Mouse (Mus musculus) MEL (cell line): Measurements from ENCODE around the gene Tmeff1. TPM values are rescaled to one million over a fixed set of nuclear protein-coding genes. Genes with fewer than 3 reads are reported as not detected.

Experiments used
- DNase-seq: peaks from one replicate; pipeline ENCODE4 v3.0.0; 2011; ENCODE audit warnings: low read depth, low spot score
- H3K27ac ChIP-seq: 2 replicates; pipeline ENCODE4 v1.5.1; 2012; ENCODE audit warnings: low read depth, mild to moderate bottlenecking, control low read depth, low read length, moderate library complexity; ENCODE audit not compliant: control insufficient read depth
- H3K27me3 ChIP-seq, 2 experiments: fragments of 150-350 bp in 1 of 2; sonication (generic) in 1 of 2; 2 replicates each; pipeline ENCODE4 v1.6.1; 2012; ENCODE audit warnings: low read length in 2 of 2, mild to moderate bottlenecking in 2 of 2, improper control_type of control experiment in 1 of 2, moderate library complexity in 1 of 2; ENCODE audit not compliant: insufficient read depth in 2 of 2, control insufficient read depth in 1 of 2
- H3K36me3 ChIP-seq, 2 experiments: 2 replicates each; pipeline ENCODE4 v1.6.1; 2012 to 2014; ENCODE audit warnings: low read length in 2 of 2, improper control_type of control experiment in 1 of 2, inconsistent platforms in 1 of 2, mild to moderate bottlenecking in 1 of 2; ENCODE audit not compliant: insufficient read depth in 2 of 2, control insufficient read depth in 1 of 2
- H3K4me1 ChIP-seq, 2 experiments: fragments of 150-350 bp in 1 of 2; sonication (generic) in 1 of 2; 2 replicates each; pipeline ENCODE4 v1.6.1; 2012; ENCODE audit warnings: low read length in 2 of 2, improper control_type of control experiment in 1 of 2, mild to moderate bottlenecking in 1 of 2; ENCODE audit not compliant: insufficient read depth in 2 of 2, control insufficient read depth in 1 of 2
- H3K4me3 ChIP-seq, 2 experiments: fragments of 150-350 bp in 1 of 2; sonication (generic) in 1 of 2; 2 replicates each; pipeline ENCODE4 v1.5.1; 2012; ENCODE audit warnings: low read depth in 2 of 2, low read length in 2 of 2, mild to moderate bottlenecking in 2 of 2, moderate library complexity in 2 of 2, control low read depth in 1 of 2, improper control_type of control experiment in 1 of 2; ENCODE audit not compliant: control insufficient read depth in 1 of 2, insufficient read depth in 1 of 2
- H3K79me2 ChIP-seq: 2 replicates; pipeline ENCODE4 v1.6.1; 2012; ENCODE audit warnings: mild to moderate bottlenecking, low read length, moderate library complexity; ENCODE audit not compliant: control insufficient read depth, poor library complexity, insufficient read depth
- H3K9ac ChIP-seq: 2 replicates; pipeline ENCODE4 v1.6.1; 2012; ENCODE audit warnings: low read depth, mild to moderate bottlenecking, control low read depth, low read length, moderate library complexity; ENCODE audit not compliant: control insufficient read depth, poor library complexity, severe bottlenecking
- H3K9me3 ChIP-seq: fragments of 150-350 bp; sonication (generic); replicated peaks from 2 replicates; pipeline ENCODE4 v1.6.1; 2012; ENCODE audit warnings: mild to moderate bottlenecking, low read length, improper control_type of control experiment, moderate library complexity; ENCODE audit not compliant: insufficient read depth
- BHLHE40 ChIP-seq: IDR thresholded peaks from 2 replicates; pipeline ENCODE4 v1.6.1; 2012; ENCODE audit warnings: low read depth, mild to moderate bottlenecking, inconsistent platforms, low read length, improper control_type of control experiment, borderline replicate concordance
- CHD2 ChIP-seq: IDR thresholded peaks from 2 replicates; pipeline ENCODE4 v1.6.1; 2011; ENCODE audit warnings: low read length, improper control_type of control experiment
- E2F4 ChIP-seq: IDR thresholded peaks from 2 replicates; pipeline ENCODE4 v1.6.1; 2011; ENCODE audit warnings: low read depth, low read length, improper control_type of control experiment, borderline replicate concordance
- ELF1 ChIP-seq: IDR thresholded peaks from 2 replicates; pipeline ENCODE4 v1.6.1; 2014; ENCODE audit warnings: low read depth, mild to moderate bottlenecking, inconsistent platforms, low read length, improper control_type of control experiment, moderate library complexity
- EP300 ChIP-seq, 2 experiments: IDR thresholded peaks; 2 replicates each; pipeline ENCODE4 v1.6.1; 2011; ENCODE audit warnings: improper control_type of control experiment in 2 of 2, low read length in 2 of 2, low read depth in 1 of 2, mild to moderate bottlenecking in 1 of 2
- ETS1 ChIP-seq: IDR thresholded peaks from 2 replicates; pipeline ENCODE4 v1.6.1; 2012; ENCODE audit warnings: low read depth, mild to moderate bottlenecking, inconsistent platforms, low read length, improper control_type of control experiment, moderate library complexity
- GABPA ChIP-seq: IDR thresholded peaks from 2 replicates; pipeline ENCODE4 v1.6.1; 2012; ENCODE audit warnings: low read depth, mild to moderate bottlenecking, inconsistent platforms, low read length, improper control_type of control experiment, moderate library complexity
- GATA1 ChIP-seq: IDR thresholded peaks from 2 replicates; pipeline ENCODE4 v1.6.1; 2011; ENCODE audit warnings: low read depth, low read length, improper control_type of control experiment
- JUND ChIP-seq: IDR thresholded peaks from 2 replicates; pipeline ENCODE4 v1.6.1; 2011; ENCODE audit warnings: low read depth, mild to moderate bottlenecking, improper control_type of control experiment, low read length
- MAFK ChIP-seq: IDR thresholded peaks from 2 replicates; pipeline ENCODE4 v1.6.1; 2011; ENCODE audit warnings: low read depth, mild to moderate bottlenecking, low read length, improper control_type of control experiment, borderline replicate concordance
- MAX ChIP-seq: IDR thresholded peaks from 2 replicates; pipeline ENCODE4 v1.6.1; 2011; ENCODE audit warnings: low read length, improper control_type of control experiment
- MAZ ChIP-seq: IDR thresholded peaks from 2 replicates; pipeline ENCODE4 v1.6.1; 2012; ENCODE audit warnings: low read depth, mild to moderate bottlenecking, inconsistent platforms, low read length, improper control_type of control experiment
- MEF2A ChIP-seq: IDR thresholded peaks from 2 replicates; pipeline ENCODE4 v1.6.1; 2014; ENCODE audit warnings: low read depth, mild to moderate bottlenecking, inconsistent platforms, low read length, improper control_type of control experiment; ENCODE audit not compliant: poor library complexity, insufficient replicate concordance, severe bottlenecking; ENCODE audit errors: extremely low read depth
- MXI1 ChIP-seq: IDR thresholded peaks from 2 replicates; pipeline ENCODE4 v1.6.1; 2011; ENCODE audit warnings: mild to moderate bottlenecking, low read depth, low read length, improper control_type of control experiment
- MYB ChIP-seq: IDR thresholded peaks from 2 replicates; pipeline ENCODE4 v1.6.1; 2011; ENCODE audit warnings: mild to moderate bottlenecking, low read depth, low read length, improper control_type of control experiment
- MYC ChIP-seq: IDR thresholded peaks from 2 replicates; pipeline ENCODE4 v1.6.1; 2011; ENCODE audit warnings: low read depth, mild to moderate bottlenecking, low read length, improper control_type of control experiment, moderate library complexity
- NELFE ChIP-seq: IDR thresholded peaks from 2 replicates; pipeline ENCODE4 v1.6.1; 2011; ENCODE audit warnings: low read depth, low read length, improper control_type of control experiment
- NRF1 ChIP-seq: IDR thresholded peaks from 2 replicates; pipeline ENCODE4 v1.6.1; 2014; ENCODE audit warnings: low read depth, mild to moderate bottlenecking, inconsistent platforms, low read length, improper control_type of control experiment, moderate library complexity; ENCODE audit not compliant: poor library complexity, insufficient read depth, severe bottlenecking
- POLR2AphosphoS5 ChIP-seq: IDR thresholded peaks from 2 replicates; pipeline ENCODE4 v1.6.1; 2012; ENCODE audit warnings: low read depth, borderline replicate concordance, mild to moderate bottlenecking, inconsistent platforms, low read length, moderate library complexity, mixed read lengths
- RAD21 ChIP-seq: IDR thresholded peaks from 2 replicates; pipeline ENCODE4 v1.6.1; 2011; ENCODE audit warnings: mild to moderate bottlenecking, low read depth, low read length, improper control_type of control experiment
- RCOR1 ChIP-seq: IDR thresholded peaks from 2 replicates; pipeline ENCODE4 v1.6.1; 2012; ENCODE audit warnings: low read depth, mild to moderate bottlenecking, inconsistent platforms, low read length, improper control_type of control experiment
- TAL1 ChIP-seq: IDR thresholded peaks from 2 replicates; pipeline ENCODE4 v1.6.1; 2012; ENCODE audit warnings: mild to moderate bottlenecking, inconsistent platforms, low read length, moderate library complexity, mixed read lengths
- USF2 ChIP-seq, 2 experiments: IDR thresholded peaks; 2 replicates each; pipeline ENCODE4 v1.6.1; 2011 to 2012; ENCODE audit warnings: improper control_type of control experiment in 2 of 2, low read length in 2 of 2, borderline replicate concordance in 1 of 2, inconsistent platforms in 1 of 2, low read depth in 1 of 2, mild to moderate bottlenecking in 1 of 2; ENCODE audit not compliant: insufficient read depth in 1 of 2
- ZC3H11A ChIP-seq: IDR thresholded peaks from 2 replicates; pipeline ENCODE4 v1.6.1; 2012; ENCODE audit warnings: low read depth, mild to moderate bottlenecking, inconsistent platforms, low read length, improper control_type of control experiment
- ZMIZ1 ChIP-seq: IDR thresholded peaks from 2 replicates; pipeline ENCODE4 v1.6.1; 2012; ENCODE audit warnings: low read depth, mild to moderate bottlenecking, inconsistent platforms, low read length, improper control_type of control experiment, moderate library complexity
- polyA plus RNA-seq, 2 experiments: library from polyadenylated mRNA; stranded (reverse) in 1 of 2; unstranded in 1 of 2; fragments of >175 nt in 1 of 2; fragments of >200 nt in 1 of 2; gene quantifications; 2 replicates each; pipeline versions ENCODE4 v1.2.1 to v1.2.4; 2012; ENCODE audit warnings: low replicate concordance in 2 of 2, low read depth in 1 of 2; ENCODE audit not compliant: insufficient read length in 2 of 2, insufficient read depth in 1 of 2, missing spikeins in 1 of 2
- total RNA-seq: library from RNA; depleted of rRNA; stranded (reverse); fragments of 300-350 nt; gene quantifications from 2 replicates; pipeline ENCODE4 v1.2.3, GENCODE M21; 2012

Tmeff1 gene
- total and polyA plus RNA-seq, 3 experiments: not detected

- H3K9me3 ChIP-seq: no peaks in the 10 kb centered on the region
- H3K4me3 ChIP-seq: no peak overlapping the region
- H3K27me3 ChIP-seq: no peaks in the 10 kb centered on the region
- no peak overlapping the region for H3K9ac ChIP-seq
- H3K79me2 ChIP-seq: no peaks in the 10 kb centered on the region
- H3K36me3 ChIP-seq: no peaks in the 10 kb centered on the region
- TF ChIP-seq E2F4 (no peak), MAFK (no peak), NELFE (no peak), POLR2AphosphoS5 (no peak), GABPA (no peak), EP300 (IDR thresholded peaks at IDR 0.05; ENCODE audit: low read depth in 1 of 2, low read length in 2 of 2) (no peak)
- H3K4me1 ChIP-seq: no peaks in the 10 kb centered on the region
- no peak overlapping the region for H3K27ac ChIP-seq
- DNase-seq: no peak
Measured at GRCm38 (mm10) chr4:48615483-48615882, 30.5 kb downstream of the Tmeff1 start.

DNA sequence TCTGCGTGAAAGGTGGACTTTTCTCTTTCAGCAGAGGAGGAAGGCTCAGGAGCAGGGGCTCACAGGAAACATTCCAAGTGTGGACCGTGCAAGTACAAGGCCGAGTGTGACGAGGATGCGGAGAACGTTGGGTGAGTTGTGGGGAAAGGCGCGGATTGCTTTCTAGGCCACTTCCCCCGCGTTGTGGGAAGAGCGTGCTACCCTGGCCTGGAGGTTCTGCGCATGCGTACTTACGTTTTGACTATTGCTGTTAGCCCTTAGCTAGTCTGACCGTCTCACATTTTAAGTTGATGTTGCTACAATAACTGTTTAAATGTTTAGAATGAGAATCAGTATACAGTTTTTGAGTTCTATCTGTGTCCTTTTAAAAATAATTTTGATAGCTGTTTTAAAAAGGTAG, 32.2 kb downstream of the Tmeff1 start:
- Histone ChIP-seq H3K9me3 (no peaks in the 10 kb centered on the region), H3K36me3 (no peaks in the 10 kb centered on the region), H3K4me1 (no peaks in the 10 kb centered on the region), H3K27me3 (no peaks in the 10 kb centered on the region), H3K9ac (no peak overlapping the region), H3K4me3 (no peak overlapping the region), H3K79me2 (no peaks in the 10 kb centered on the region), H3K27ac (no peak overlapping the region)
- TF ChIP-seq USF2 (IDR thresholded peaks at IDR 0.05; ENCODE audit: borderline replicate concordance in 1 of 2, insufficient read depth in 1 of 2, low read depth in 1 of 2, low read length in 2 of 2): no peak
- no peak for TF ChIP-seq MYB
- TF ChIP-seq CHD2: no peak
- TF ChIP-seq JUND: no peak
- TF ChIP-seq EP300 (IDR thresholded peaks at IDR 0.05; ENCODE audit: low read depth in 1 of 2, low read length in 2 of 2): no peak
- TF ChIP-seq MYC: no peak
- TF ChIP-seq E2F4: no peak
- no peak for TF ChIP-seq ZMIZ1
- TF ChIP-seq MAX: no peak
- DNase-seq: no peak

GRCm38 (mm10) chr4:48620121-48620520, 35.1 kb downstream of the Tmeff1 start:
- TF ChIP-seq RCOR1 (no peak), ELF1 (no peak), BHLHE40 (no peak), NRF1 (no peak), ETS1 (no peak), GATA1 (no peak), MEF2A (no peak), MXI1 (no peak), USF2 (IDR thresholded peaks at IDR 0.05; ENCODE audit: borderline replicate concordance in 1 of 2, insufficient read depth in 1 of 2, low read depth in 1 of 2, low read length in 2 of 2) (no peak), ZC3H11A (no peak), MAZ (no peak), RAD21 (no peak), CHD2 (no peak), TAL1 (no peak), MYC (no peak), EP300 (IDR thresholded peaks at IDR 0.05; ENCODE audit: low read depth in 1 of 2, low read length in 2 of 2) (no peak)
- no peak for DNase-seq
- Histone ChIP-seq H3K4me3 (no peak overlapping the region), H3K9me3 (no peaks in the 10 kb centered on the region), H3K36me3 (no peaks in the 10 kb centered on the region), H3K27me3 (no peaks in the 10 kb centered on the region), H3K4me1 (no peaks in the 10 kb centered on the region), H3K9ac (no peak overlapping the region), H3K27ac (no peak overlapping the region), H3K79me2 (no peaks in the 10 kb centered on the region)
